Mouse (Mus musculus) stomach, postnatal 0 days (tissue): ENCODE measurements around the gene Psmd11.

ENCODE experiments used
- CTCF ChIP-seq: IDR thresholded peaks from 2 replicates; pipeline ENCODE4 v1.5.1; 2016; ENCODE audit warnings: antibody characterized with exemption, low read depth, mild to moderate bottlenecking, moderate library complexity
- EP300 ChIP-seq: optimal IDR thresholded peaks from 2 replicates; pipeline ENCODE3; 2016; ENCODE audit warnings: antibody characterized with exemption

- TF ChIP-seq CTCF (no peak), EP300 (no peak)
Observed at GRCm38 (mm10) chr11:80419743-80420142, 8.7 kb upstream of the Psmd11 start.
